Mouse (Mus musculus) thymus, postnatal 25 days (tissue): ENCODE results near the gene Trf.
A peak's percentile ranks its signal among the peaks of the same experiment; 100 is the strongest.

Experiments
- DNase-seq: peaks from one replicate; pipeline ENCODE4 v3.0.0; 2022

Trf gene

GRCm38 (mm10) chr9:103230151-103230951, at the start of gene Trf, which contains the start of gene Gm20425:
TSS of gene Trf (minus strand) at chr9:103230444.
TSS of gene Gm20425 (minus strand) at chr9:103230307.
- DNase-seq: peak; percentile 23

DNA sequence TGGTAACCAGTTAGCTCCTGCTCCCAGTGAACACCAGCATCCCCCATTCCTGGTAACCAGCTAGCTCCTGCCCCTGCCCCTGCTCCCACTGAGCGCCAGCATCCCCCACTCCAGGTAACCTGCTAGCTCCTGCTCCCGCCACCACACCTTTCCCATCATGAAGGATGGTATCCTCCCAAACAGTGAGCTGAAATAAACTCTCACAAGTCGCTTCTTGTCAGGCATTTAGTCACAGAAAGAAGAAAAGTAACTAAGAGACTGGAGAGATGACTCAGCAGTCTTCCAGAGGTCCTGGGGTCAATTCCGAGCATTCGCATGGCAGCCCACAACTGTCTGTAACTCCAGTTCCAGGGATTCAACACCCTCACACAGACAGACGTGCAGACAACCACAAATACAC, 46.6 kb upstream of the Trf start:
- DNase-seq: no peak

DNA sequence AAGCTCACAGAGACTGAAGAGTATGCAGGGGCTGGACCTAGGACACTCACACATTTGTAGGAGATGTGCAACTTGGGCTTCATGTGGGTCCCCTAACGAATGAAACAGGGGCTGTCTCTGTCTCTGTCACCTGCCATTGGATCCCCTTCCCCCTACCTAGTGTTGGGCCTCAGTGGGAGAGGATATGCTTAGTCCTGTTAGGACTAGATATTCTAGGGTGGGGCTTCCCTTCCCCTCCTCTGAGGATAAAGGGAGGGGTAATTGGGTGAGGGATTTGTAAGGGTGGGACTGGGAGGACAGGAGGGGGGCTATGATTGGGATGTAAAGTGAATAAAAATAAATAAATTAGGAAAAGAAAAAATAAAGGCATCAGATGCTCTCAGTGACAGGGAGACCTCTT, 45.4 kb upstream of the Trf start:
- DNase-seq: no peak

DNA sequence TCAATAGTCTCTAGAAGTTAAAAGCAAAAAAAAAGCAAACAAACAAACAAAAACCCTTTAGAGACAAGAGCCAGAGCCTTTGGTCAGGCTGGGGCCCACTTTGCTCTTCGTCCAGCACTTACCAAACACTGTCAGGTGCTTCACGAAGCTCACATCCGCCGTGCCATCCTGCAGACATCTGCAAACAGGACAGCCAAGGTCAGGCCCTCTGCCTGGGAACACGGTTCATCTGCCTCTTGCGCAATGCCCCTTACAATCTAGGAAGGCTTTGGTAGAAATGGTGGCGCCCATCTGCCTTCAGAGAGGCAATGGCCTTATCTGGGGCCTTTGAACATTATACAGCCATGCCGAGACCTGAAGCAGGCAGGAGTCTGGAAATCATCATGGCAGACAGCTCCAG, 44.6 kb upstream of the Trf start:
- DNase-seq: no peak

DNA sequence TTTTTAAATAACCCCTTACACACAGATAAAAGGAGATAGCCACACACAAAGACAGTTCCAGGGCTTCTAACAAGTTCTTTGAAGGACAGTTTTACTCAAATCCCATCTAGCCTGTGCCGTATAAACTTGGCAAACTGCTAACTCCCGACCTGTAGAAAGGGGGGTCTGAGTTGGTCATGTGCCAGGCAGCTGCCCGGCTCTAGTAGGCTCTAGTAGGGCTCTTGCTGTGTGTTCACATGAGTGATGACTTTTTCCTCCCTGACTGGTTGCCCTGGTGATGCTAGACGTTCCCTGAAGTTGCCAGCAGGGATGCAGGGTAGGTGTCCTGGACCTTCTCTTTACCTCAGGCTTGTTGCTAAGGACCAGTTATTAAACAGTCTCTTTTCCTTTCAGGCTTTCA, 40.9 kb upstream of the Trf start:
- no peak for DNase-seq

DNA sequence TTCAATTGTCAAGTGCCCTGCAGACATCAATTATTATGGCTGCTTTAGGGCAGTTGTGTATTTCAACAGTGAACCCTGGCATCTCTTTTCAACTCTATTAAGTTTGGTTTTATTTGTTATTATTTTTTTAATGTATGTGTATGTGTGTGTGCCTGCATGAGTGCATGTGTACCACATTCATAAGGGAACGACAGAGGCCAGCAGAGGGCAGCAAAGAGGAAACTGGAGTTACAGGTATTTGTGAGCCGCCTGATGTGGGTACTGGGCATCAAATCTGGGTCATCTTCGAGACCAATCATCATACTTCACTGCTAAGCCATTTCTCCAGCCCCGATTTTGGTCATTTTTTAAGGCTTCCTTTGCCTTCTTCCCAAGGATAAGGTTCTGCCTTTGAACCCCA, 35.5 kb upstream of the Trf start:
- no peak for DNase-seq

GRCm38 (mm10) chr9:103252906-103253305, 22.7 kb upstream of the Trf start:
- no peak for DNase-seq

DNA sequence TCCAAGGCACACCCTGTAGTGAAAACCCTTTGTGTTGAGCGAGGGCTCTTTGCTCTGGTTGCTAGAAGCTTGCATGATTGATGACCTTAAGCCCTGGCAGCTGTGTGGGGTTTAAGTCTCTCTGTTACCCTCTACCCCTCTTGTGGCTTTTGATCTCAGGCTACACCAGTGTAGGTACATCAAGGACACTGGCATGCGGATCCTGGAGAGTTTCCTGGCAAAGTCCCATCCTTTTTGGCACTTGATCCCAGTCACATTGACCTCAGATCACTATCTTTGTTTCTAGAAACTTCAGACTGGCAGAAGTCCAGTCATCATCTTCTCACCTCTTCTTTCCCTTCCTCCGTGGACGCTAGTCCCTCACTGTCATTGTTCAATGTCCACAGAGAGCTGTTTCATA, 18.4 kb upstream of the Trf start:
- no peak for DNase-seq

GRCm38 (mm10) chr9:103246526-103247168, 16.4 kb upstream of the Trf start:
- no peak for DNase-seq

DNA sequence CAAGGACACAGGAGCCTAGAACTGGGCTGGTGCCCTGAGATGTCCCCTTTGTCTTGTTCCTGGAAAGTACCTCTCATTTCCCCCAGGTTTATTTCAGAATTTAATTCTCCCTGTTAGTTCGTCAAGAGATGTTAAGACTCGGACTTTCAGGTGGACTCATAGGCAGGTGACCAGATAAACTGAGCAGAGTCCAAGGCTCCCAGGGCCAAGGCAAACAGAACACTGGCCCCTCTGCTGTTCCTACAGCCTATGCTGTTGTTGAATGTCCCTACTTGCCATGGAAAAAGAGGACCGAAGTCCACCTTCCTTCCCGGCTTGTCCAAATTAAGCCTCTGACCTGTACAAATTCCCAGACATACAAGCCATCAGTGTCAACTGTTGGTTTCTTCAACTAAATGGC, 13.4 kb upstream of the Trf start:
- no peak for DNase-seq

GRCm38 (mm10) chr9:103241206-103241605, 11.0 kb upstream of the Trf start:
- no peak for DNase-seq

DNA sequence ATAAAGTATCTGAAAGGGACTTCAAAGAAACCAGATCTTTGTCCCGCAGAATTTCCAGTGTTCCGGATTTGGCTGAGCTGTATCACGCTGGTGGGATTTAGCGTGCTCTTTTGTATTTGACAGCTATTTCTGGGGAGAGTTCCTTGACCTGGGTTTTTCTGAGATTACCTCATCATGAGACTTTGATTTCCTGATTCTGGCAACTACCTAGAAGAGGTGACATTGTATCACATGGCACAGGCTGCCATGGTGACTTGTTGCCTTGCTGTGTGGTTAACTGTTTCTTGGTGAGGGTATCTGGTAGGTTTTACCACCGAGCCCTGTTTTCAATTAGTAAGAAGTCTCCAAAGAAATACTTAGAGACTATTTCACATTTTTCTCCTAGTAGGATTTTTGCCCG, 9.2 kb upstream of the Trf start:
- no peak for DNase-seq

GRCm38 (mm10) chr9:103234565-103235165, 4.4 kb upstream of the Trf start:
- no peak for DNase-seq

DNA sequence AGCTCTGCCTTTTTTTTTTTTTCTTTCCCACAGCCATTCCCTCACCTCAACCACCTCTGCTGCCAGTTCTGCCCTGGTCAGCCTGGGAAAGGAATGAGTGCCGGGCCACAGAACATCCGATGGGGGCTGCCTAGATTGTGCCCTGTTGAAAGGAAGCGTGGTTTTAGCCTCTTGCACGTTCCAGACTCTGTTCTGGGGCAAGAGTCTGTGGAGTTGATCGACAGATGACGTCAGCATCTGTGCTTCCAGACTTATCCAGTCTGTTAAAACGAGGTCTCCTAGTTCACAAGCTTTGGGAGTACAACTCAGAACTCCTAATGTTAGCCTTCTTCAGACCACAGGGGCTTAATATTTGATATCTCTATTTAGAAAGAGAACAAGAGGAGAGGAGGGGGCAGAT, 3.8 kb upstream of the Trf start:
- DNase-seq: no peak

DNA sequence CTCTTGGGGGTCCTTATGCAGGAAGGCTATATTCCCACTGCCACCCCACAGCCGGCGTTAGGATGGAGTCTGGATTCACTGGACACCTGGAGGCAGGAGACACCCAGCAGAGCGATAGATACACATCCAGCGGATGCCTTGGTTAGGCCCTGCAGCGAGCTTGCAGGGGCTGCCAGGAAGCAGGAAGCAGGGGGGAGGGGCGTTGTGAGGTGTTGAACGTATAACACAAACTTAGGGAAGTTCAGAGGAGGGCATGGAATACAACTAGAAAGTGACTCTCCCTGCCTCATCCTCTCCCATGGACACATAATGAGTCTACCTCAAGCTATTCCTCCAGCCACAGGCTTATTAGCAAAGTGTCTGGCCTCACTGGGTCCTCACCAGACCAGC, 2.8 kb upstream of the Trf start:
- peak; percentile 73 for DNase-seq

GRCm38 (mm10) chr9:103232232-103233005, 2.2 kb upstream of the Trf start:
- DNase-seq: no peak

DNA sequence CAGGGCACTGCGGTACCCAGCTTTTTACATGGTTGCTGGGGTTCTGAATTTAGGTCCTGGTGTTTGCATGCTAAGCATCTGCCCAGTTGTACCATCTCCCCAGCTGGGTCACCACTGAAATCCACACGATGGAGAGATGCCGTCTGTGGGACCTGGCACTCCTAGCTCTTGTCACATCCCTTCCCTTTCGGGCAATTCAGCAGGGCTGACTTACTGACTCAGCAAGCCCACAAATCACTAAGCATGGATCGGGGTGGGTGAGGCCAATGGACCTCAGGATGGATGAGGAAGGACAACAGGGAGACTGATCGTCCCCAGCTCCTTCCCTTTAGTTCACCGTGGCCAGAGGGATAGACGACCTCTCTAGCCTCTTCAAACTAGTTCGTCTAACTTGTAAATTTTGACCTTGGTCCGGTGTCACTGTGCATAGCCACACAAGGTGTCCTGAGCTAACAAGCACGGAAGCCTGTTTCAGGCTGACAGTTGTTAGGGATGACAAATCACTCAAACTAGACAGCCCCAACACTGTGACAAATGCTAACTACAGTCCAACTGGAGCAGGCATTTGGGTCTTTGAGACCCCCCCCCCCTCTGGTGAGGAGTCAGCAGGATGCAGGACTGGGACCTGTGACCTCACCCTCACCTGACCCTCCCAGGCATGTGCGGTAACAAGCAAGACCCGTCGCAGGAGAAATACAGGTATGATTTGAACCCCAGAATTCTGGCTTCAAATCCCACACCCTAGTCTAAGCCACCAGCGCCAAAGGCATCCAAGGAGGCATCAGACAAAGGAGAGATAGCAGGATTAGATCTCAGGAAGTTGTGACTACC, 992 bp downstream of the Trf start:
- DNase-seq: no peak

GRCm38 (mm10) chr9:103228370-103229003, 1.8 kb downstream of the Trf start:
- DNase-seq: no peak

- DNase-seq: no peak
Measured at GRCm38 (mm10) chr9:103227760-103228159, 2.5 kb downstream of the Trf start.

- DNase-seq: no peak
Measured at GRCm38 (mm10) chr9:103226806-103227205, 3.4 kb downstream of the Trf start.

DNA sequence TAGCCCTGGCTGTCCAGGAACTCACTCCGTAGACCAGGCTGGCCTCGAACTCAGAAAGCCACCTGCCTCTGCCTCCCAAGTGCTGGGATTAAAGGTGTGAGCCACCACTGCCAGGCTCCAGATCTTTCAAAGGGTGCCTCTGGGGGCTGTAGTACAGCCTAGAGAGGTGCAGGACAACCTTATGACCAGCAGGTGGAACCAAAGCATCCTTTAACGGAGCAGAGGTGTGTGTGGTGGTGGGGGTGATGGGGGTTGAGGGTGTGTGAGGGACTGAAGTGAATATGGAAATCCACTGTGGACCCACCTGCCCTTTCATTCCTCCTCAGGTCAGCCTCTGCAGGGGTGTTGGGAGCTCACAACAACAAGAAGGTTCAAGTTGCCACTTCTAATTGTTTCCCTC, 4.8 kb downstream of the Trf start:
- DNase-seq: peak; percentile 43

GRCm38 (mm10) chr9:103224721-103225120, 5.5 kb downstream of the Trf start:
- DNase-seq: no peak
